Mouse (Mus musculus) granulocyte monocyte progenitor cell, adult 5-6 weeks (primary cell): ENCODE data around the gene Kif3b. TPM values are rescaled to one million over a fixed set of nuclear protein-coding genes. Genes with fewer than 3 reads are reported as not detected.

ENCODE experiments used
- ATAC-seq: replicated peaks from 2 replicates; pipeline ENCODE4 v1.8.0; 2016; ENCODE audit warnings: mild to moderate bottlenecking, moderate TSS enrichment, inconsistent platforms; ENCODE audit not compliant: poor library complexity, severe bottlenecking
- total RNA-seq, 2 experiments: library from RNA; stranded (forward) in 1 of 2; stranded (reverse) in 1 of 2; fragments of 200-712, 200-1000 nt in 1 of 2; fragments of >200 nt in 1 of 2; fragmentation: Nextera tagmentation in 1 of 2; gene quantifications; 2 replicates each; pipeline ENCODE4 v1.2.3; 2014 to 2017

Gene Kif3b
- total RNA-seq, 2 experiments from 2014 or later = 6.9 to 9.1 TPM

- no peak for ATAC-seq
These were observed 4.0 kb downstream of the Kif3b start for GRCm38 (mm10) chr2:153295196-153295595.

- ATAC-seq = no peak
These were observed 6.6 kb downstream of the Kif3b start for GRCm38 (mm10) chr2:153297771-153298170.

GRCm38 (mm10) chr2:153298460-153298859, 7.2 kb downstream of the Kif3b start:
- ATAC-seq = peak; percentile 20

- peak; percentile 95 for ATAC-seq
These were observed 7.7 kb downstream of the Kif3b start for GRCm38 (mm10) chr2:153298863-153299262.

GRCm38 (mm10) chr2:153301123-153301522, 9.9 kb downstream of the Kif3b start:
- ATAC-seq = no peak

- no peak for ATAC-seq
These were observed 14.0 kb downstream of the Kif3b start for GRCm38 (mm10) chr2:153305240-153305639.

GRCm38 (mm10) chr2:153308586-153308985, 17.4 kb downstream of the Kif3b start:
- no peak for ATAC-seq

GRCm38 (mm10) chr2:153309106-153309505, 17.9 kb downstream of the Kif3b start:
- ATAC-seq = no peak

- ATAC-seq = no peak
These were observed 19.0 kb downstream of the Kif3b start for GRCm38 (mm10) chr2:153310228-153310627.

- peak; percentile 71 for ATAC-seq
These were observed 21.7 kb downstream of the Kif3b start for GRCm38 (mm10) chr2:153312884-153313283.

GRCm38 (mm10) chr2:153318408-153318807, 27.2 kb downstream of the Kif3b start:
- no peak for ATAC-seq

- peak; percentile 92 for ATAC-seq
These were observed 27.9 kb downstream of the Kif3b start for GRCm38 (mm10) chr2:153319036-153319643.

GRCm38 (mm10) chr2:153325706-153326376, 34.6 kb downstream of the Kif3b start:
- no peak for ATAC-seq

- no peak for ATAC-seq
These were observed 41.1 kb downstream of the Kif3b start for GRCm38 (mm10) chr2:153332271-153332670.

GRCm38 (mm10) chr2:153332981-153333380, 41.8 kb downstream of the Kif3b start:
- peak; percentile 46; the same call in 1 of the 2 replicates for ATAC-seq

- ATAC-seq = no peak
These were observed 42.6 kb downstream of the Kif3b start for GRCm38 (mm10) chr2:153333822-153334232.

GRCm38 (mm10) chr2:153334281-153334680, 43.1 kb downstream of the Kif3b start:
- ATAC-seq = no peak

GRCm38 (mm10) chr2:153336117-153336516, 44.9 kb downstream of the Kif3b start:
- peak; percentile 82 for ATAC-seq

GRCm38 (mm10) chr2:153338361-153339350, 47.4 kb downstream of the Kif3b start:
- ATAC-seq = peak; percentile 70

GRCm38 (mm10) chr2:153342166-153342565, 51.0 kb downstream of the Kif3b start:
- no peak for ATAC-seq

GRCm38 (mm10) chr2:153342602-153343001, 51.4 kb downstream of the Kif3b start:
- no peak for ATAC-seq
